Mouse (Mus musculus) G1E (cell line): ENCODE data around the gene Elk4. TPM values are rescaled to one million over a fixed set of nuclear protein-coding genes. Genes with fewer than 3 reads are reported as not detected.

Experiments
- ATAC-seq: 2 replicates; pipeline ENCODE4 v1.8.0; 2016; ENCODE audit warnings: mild to moderate bottlenecking; ENCODE audit not compliant: insufficient number of reproducible peaks, poor library complexity, low FRiP score, severe bottlenecking; ENCODE audit errors: extremely low read depth
- DNase-seq: peaks from one replicate; pipeline ENCODE4 v3.0.0; 2012; ENCODE audit warnings: low spot score
- H3K27me3 ChIP-seq: 2 replicates; pipeline ENCODE4 v1.6.1; 2012; ENCODE audit warnings: mild to moderate bottlenecking, low read length, inconsistent platforms; ENCODE audit not compliant: insufficient read depth
- H3K36me3 ChIP-seq: replicated peaks from 2 replicates; pipeline ENCODE3; 2012; ENCODE audit warnings: mild to moderate bottlenecking, inconsistent platforms
- H3K4me1 ChIP-seq: 2 replicates; pipeline ENCODE4 v1.6.1; 2012; ENCODE audit warnings: low read depth, low read length, inconsistent platforms, mixed read lengths; ENCODE audit not compliant: insufficient read depth
- H3K4me3 ChIP-seq: 2 replicates; pipeline ENCODE4 v1.5.1; 2012; ENCODE audit warnings: low read depth, mild to moderate bottlenecking, inconsistent platforms, low read length, moderate library complexity, mixed read lengths
- H3K9me3 ChIP-seq: replicated peaks from 2 replicates; pipeline ENCODE4 v1.6.1; 2012; ENCODE audit warnings: inconsistent platforms
- CTCF ChIP-seq: IDR thresholded peaks from 2 replicates; pipeline ENCODE4 v1.5.1; 2012; ENCODE audit warnings: low read depth, low read length, inconsistent platforms, mixed read lengths
- GATA1 ChIP-seq: IDR thresholded peaks from 2 replicates; pipeline ENCODE4 v1.6.1; 2012; ENCODE audit warnings: borderline replicate concordance, low read length, inconsistent platforms, mixed read lengths
- GATA2 ChIP-seq: IDR thresholded peaks from 2 replicates; pipeline ENCODE4 v1.6.1; 2012; ENCODE audit warnings: low read depth, low read length, inconsistent platforms, borderline replicate concordance
- POLR2AphosphoS5 ChIP-seq: IDR thresholded peaks from 2 replicates; pipeline ENCODE4 v1.6.1; 2012; ENCODE audit warnings: low read depth, low read length, inconsistent platforms; ENCODE audit not compliant: insufficient replicate concordance
- TAL1 ChIP-seq: conservative IDR thresholded peaks from 2 replicates; pipeline ENCODE4 v1.6.1; 2012; ENCODE audit warnings: low read depth, low read length, inconsistent platforms, mixed read lengths
- polyA plus RNA-seq: library from polyadenylated mRNA; stranded (reverse); fragments of >175 nt; gene quantifications from 2 replicates; pipeline ENCODE4 v1.2.3, GENCODE M21; 2012
- total RNA-seq, 2 experiments: library from RNA; stranded (forward) in 1 of 2; stranded (reverse) in 1 of 2; fragments of 200-1000 nt in 1 of 2; fragments of >200 nt in 1 of 2; fragmentation: Nextera tagmentation in 1 of 2; gene quantifications; 2 replicates each; pipeline ENCODE4 v1.2.3; 2014 to 2017

Gene Elk4
- total and polyA plus RNA-seq, 3 experiments, result 5.1 to 166 (median 83.2) TPM

DNA sequence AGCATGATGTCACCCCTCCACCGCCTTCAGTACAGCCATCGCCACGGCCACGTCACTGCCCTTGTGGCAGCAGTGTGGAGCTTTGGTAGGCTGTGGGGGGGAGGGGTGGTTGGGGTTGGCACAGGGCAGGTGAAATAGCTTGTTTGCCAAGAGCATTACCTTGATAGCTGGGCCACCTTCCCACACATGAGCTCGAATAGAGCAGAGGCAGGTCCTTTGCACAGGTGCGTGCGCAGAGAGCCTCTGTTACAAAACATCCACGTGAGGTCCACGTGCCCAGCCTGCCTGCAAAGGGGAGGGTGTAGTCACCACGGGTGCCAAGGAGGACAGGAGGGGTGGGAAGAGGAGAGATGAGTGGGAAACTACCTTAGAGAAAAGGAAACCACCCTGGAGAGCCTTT, 68.2 kb downstream of the Elk4 start:
- ATAC-seq (no peak), DNase-seq (no peak)
- Histone ChIP-seq H3K36me3 (no peaks in the 10 kb centered on the region), H3K4me3 (no peak overlapping the region), H3K9me3 (no peaks in the 10 kb centered on the region), H3K27me3 (peaks cover 31% of the 10 kb centered on the region), H3K4me1 (no peaks in the 10 kb centered on the region)
- TF ChIP-seq GATA2, result no peak
- TF ChIP-seq GATA1, result no peak
- TF ChIP-seq POLR2AphosphoS5, result no peak
- TF ChIP-seq CTCF, result no peak
- TF ChIP-seq TAL1, result no peak

DNA sequence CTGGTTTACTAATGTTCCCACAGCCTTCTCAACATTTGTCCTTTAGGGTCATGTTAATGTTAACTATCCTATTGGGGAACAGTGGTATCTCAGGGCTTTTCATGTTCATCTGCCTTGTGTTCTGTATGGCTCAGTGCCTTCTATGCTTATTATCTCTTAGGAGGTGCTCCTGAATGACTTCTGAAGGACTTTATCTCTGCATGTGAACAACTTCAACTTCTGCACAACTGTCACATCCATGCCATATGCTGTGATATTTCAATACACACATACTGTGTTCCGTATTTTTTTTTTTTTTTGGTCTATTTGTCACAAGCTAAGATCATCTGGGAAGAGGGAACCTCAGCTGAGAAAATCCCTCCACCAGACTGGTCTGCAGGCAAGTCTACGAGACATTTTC, 71.0 kb downstream of the Elk4 start:
- H3K4me3 ChIP-seq, result no peak overlapping the region
- TF ChIP-seq POLR2AphosphoS5 (no peak), GATA2 (no peak), CTCF (no peak), GATA1 (no peak)
- no peaks in the 10 kb centered on the region for H3K36me3 ChIP-seq
- ATAC-seq (no peak), DNase-seq (no peak)
- H3K4me1 ChIP-seq, result no peaks in the 10 kb centered on the region
- H3K9me3 ChIP-seq, result no peaks in the 10 kb centered on the region; the same call in 1 of the 2 replicates
- peaks cover 31% of the 10 kb centered on the region for H3K27me3 ChIP-seq

Other genes with a start within 250 kb of the Elk4 start
- gene Pm20d1, start 210.2 kb upstream of the Elk4 start, total RNA-seq (2014; fragmentation: Nextera tagmentation), result not detected in 2 replicates
- 0.06 and 0.16 TPM in 2 replicates for gene Pm20d1, start 210.2 kb upstream of the Elk4 start, total RNA-seq (2017)
- gene Pm20d1, start 210.2 kb upstream of the Elk4 start, polyA plus RNA-seq, result not detected in 2 replicates
- 11.8 and 21.0 TPM in 2 replicates for gene Slc41a1, start 180.1 kb upstream of the Elk4 start, total RNA-seq (2014; fragmentation: Nextera tagmentation)
- gene Slc41a1, start 180.1 kb upstream of the Elk4 start, total RNA-seq (2017), result 6.8 and 7.1 TPM in 2 replicates
- 7.2 and 7.8 TPM in 2 replicates for gene Slc41a1, start 180.1 kb upstream of the Elk4 start, polyA plus RNA-seq
- gene Rab29, start 140.4 kb upstream of the Elk4 start, total RNA-seq (2014; fragmentation: Nextera tagmentation), result not detected in 2 replicates
- gene Rab29, start 140.4 kb upstream of the Elk4 start, total RNA-seq (2017), result 0.58 TPM in 1 of 2 replicates, not detected in the other
- gene Rab29, start 140.4 kb upstream of the Elk4 start, polyA plus RNA-seq, result not detected in 2 replicates
- gene Nucks1, start 97.1 kb upstream of the Elk4 start, total RNA-seq (2014; fragmentation: Nextera tagmentation), result 376 and 404 TPM in 2 replicates
- 405 and 507 TPM in 2 replicates for gene Nucks1, start 97.1 kb upstream of the Elk4 start, total RNA-seq (2017)
- 35.2 and 38.1 TPM in 2 replicates for gene Nucks1, start 97.1 kb upstream of the Elk4 start, polyA plus RNA-seq
- 36.9 and 48.1 TPM in 2 replicates for gene Slc45a3, start 44.6 kb upstream of the Elk4 start, total RNA-seq (2014; fragmentation: Nextera tagmentation)
- gene Slc45a3, start 44.6 kb upstream of the Elk4 start, total RNA-seq (2017), result 51.4 and 56.6 TPM in 2 replicates
- 12.3 and 14.4 TPM in 2 replicates for gene Slc45a3, start 44.6 kb upstream of the Elk4 start, polyA plus RNA-seq
- not detected in 2 replicates for gene Mfsd4a, start 60.5 kb downstream of the Elk4 start, total RNA-seq (2014; fragmentation: Nextera tagmentation)
- gene Mfsd4a, start 60.5 kb downstream of the Elk4 start, total RNA-seq (2017), result 0.70 and 1.0 TPM in 2 replicates
- gene Mfsd4a, start 60.5 kb downstream of the Elk4 start, polyA plus RNA-seq, result not detected in 2 replicates
- not detected in 2 replicates for gene Cdk18, start 132.1 kb downstream of the Elk4 start, total RNA-seq (2014; fragmentation: Nextera tagmentation)
- 0.06 and 0.33 TPM in 2 replicates for gene Cdk18, start 132.1 kb downstream of the Elk4 start, total RNA-seq (2017)
- gene Cdk18, start 132.1 kb downstream of the Elk4 start, polyA plus RNA-seq, result 0.02 TPM in 1 of 2 replicates, not detected in the other
- not detected in 2 replicates for gene Lemd1, start 183.8 kb downstream of the Elk4 start, total RNA-seq (2014; fragmentation: Nextera tagmentation)
- 0.17 and 0.44 TPM in 2 replicates for gene Lemd1, start 183.8 kb downstream of the Elk4 start, total RNA-seq (2017)
- gene Lemd1, start 183.8 kb downstream of the Elk4 start, polyA plus RNA-seq, result not detected in 2 replicates
- gene AC124108.1, start 183.8 kb downstream of the Elk4 start, total RNA-seq (2014; fragmentation: Nextera tagmentation), result not detected in 2 replicates
- under 0.01 and 0.05 TPM in 2 replicates for gene AC124108.1, start 183.8 kb downstream of the Elk4 start, total RNA-seq (2017)
- gene AC124108.1, start 183.8 kb downstream of the Elk4 start, polyA plus RNA-seq, result not detected in 2 replicates
- gene Gm10188, start 222.2 kb downstream of the Elk4 start, total RNA-seq (2014; fragmentation: Nextera tagmentation), result not detected in 2 replicates
- gene Gm10188, start 222.2 kb downstream of the Elk4 start, total RNA-seq (2017), result 0.17 TPM in 1 of 2 replicates, not detected in the other
- not detected in 2 replicates for gene Gm10188, start 222.2 kb downstream of the Elk4 start, polyA plus RNA-seq